Mouse (Mus musculus): Measurements from ENCODE around the gene Cadm2. TPM values are rescaled to one million over a fixed set of nuclear protein-coding genes. Genes with fewer than 3 reads are reported as not detected.

Cadm2 gene
- 1 to 10 TPM in 1 of 2 experiments, under 1 TPM in 1; 0.26 to 1.3 TPM for total RNA-seq (2021)

GRCm38 (mm10) chr16:67620826-67621505 is at the start of gene Cadm2:
Gene Cadm2, minus strand, starts transcription at chr16:67620908.
- intact Hi-C loops (cut with DNase I): no loop called here
- DNase-seq (ENCODE audit: low spot score): peak; percentile 70

DNA sequence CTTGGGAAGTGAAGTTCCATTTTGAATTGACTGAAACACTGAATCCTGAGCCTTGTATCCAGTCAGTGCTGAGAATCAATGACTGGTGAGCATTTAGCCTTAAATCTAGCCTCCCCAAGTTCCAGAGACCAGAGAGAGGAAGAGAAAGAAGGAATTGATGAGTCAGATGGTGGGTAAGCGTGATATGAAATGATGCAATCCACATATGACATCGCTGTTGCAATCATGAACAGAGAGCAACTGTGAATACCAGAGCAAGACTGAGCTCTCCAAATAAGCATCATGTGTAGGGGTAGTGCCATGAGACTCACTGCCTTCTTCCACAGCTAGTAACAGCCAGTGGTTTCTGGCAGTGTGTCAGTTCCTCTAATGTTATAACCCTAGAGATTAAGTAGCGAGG is 26.2 kb upstream of the Cadm2 start:
- no peak for DNase-seq (ENCODE audit: low spot score)
- intact Hi-C loops (cut with DNase I): no loop called here

DNA sequence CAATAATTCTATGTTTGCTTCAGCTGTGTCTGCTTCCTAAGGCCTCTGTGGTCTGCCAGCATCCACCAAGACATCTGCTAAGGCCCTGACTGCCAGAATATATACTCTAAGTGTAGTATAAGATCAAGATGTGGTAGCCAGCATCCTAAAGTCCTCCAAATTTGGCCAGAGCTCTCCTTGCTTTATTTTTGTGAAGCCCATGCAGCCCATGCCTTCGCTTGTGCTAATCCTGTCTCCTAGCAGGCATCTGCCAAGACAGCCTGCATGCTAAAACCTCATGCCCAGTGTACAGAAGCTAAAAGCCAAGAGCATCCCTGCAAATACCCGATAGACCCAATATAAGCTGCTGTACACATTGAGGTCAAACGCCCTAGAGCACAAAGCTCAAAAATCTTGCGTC is 22.9 kb upstream of the Cadm2 start:
- DNase-seq (ENCODE audit: low spot score): no peak
- intact Hi-C loops (cut with DNase I): no loop called here

DNA sequence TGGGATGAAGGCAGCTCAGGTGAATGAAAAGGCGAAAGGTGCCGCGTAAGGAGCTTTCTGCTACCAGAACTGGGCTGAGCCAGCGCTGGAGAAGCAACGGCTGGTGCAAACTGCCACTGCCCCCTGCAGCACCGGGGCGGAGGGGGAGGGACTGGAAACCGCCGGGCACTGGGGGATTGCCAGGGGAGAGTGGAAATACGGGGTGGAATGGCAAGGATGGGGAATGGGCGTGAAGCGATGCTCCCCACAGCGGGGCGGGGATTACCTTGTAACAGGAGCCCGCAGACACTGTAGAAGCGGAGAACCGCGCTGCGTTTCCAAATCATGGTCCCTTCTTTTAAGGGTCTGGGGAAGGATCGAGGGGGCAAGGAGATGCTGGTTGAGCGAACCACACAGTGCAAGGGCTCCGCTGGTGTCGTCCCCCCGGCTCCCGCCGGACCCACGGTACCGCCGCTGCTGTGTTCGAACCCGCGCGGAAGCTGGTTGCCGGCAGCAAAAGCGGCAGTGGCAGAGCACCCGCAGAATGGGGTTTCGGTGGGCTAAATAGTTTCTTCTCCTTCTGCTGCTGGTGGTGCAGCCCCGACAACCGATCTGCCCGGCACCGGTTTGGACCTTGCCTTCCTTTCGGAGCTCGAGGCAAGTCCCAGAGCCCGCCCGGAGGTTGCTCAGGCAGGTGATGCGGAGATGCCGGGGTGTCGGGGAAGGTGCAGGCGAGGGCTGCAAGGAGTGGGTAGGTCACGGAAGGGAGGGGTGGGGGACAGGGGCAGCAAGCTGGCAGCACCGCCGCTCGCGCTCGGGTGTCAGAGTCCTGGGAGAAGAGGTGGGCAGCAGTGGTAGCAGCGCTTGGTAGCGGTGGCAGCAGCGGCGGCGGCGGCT is 564 bp downstream of the Cadm2 start:
- intact Hi-C loops (cut with DNase I): no loop called here
- DNase-seq (ENCODE audit: low spot score): no peak

GRCm38 (mm10) chr16:67619416-67619815 is 1.3 kb downstream of the Cadm2 start:
- no peak for DNase-seq (ENCODE audit: low spot score)
- intact Hi-C loops (cut with DNase I): no loop called here

GRCm38 (mm10) chr16:67618817-67619216 is 1.9 kb downstream of the Cadm2 start:
- DNase-seq (ENCODE audit: low spot score): no peak
- intact Hi-C loops (cut with DNase I): no loop called here

DNA sequence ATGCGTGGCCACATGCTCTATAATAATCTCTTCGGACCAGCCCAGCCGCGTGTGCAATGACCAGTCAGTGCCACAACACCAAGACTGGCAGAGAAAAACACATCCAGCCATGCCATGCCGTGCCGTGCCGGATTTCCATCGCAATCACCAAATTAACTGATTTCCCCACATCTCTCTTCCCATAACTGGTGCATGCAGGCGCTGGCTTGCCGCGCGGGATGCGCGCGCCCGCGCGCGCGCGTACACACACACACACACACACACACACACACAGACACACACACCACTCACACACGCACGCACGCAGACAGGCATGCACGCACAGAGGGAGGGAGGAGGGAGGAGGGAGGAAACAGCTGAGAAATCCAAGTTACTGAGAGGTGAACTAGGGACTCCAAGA is 2.9 kb downstream of the Cadm2 start:
- intact Hi-C loops (cut with DNase I): no loop called here
- DNase-seq (ENCODE audit: low spot score): no peak

DNA sequence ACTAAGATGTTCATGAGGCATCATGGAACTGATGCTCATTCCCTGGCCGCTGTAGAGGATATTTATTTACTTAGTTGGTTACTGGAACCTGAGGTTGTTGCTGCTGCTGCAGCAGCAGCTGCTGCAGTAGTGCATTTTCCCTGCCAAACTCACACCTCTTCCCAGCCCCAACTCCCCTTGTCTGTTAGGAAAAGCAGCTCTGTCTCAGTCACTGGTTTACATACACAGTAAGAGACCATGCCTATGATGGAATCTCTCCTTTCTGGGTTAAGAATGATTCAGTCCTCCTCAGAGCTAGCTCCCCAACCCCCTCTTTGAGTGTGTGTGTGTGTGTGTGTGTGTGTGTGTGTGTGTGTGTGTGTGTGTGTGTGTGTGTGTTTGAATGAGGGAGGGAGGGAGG is 3.5 kb downstream of the Cadm2 start:
- DNase-seq (ENCODE audit: low spot score): no peak
- intact Hi-C loops (cut with DNase I): no loop called here

- DNase-seq (ENCODE audit: low spot score): no peak
- intact Hi-C loops (cut with DNase I): no loop called here
These were observed 6.8 kb downstream of the Cadm2 start for GRCm38 (mm10) chr16:67613876-67614275.

DNA sequence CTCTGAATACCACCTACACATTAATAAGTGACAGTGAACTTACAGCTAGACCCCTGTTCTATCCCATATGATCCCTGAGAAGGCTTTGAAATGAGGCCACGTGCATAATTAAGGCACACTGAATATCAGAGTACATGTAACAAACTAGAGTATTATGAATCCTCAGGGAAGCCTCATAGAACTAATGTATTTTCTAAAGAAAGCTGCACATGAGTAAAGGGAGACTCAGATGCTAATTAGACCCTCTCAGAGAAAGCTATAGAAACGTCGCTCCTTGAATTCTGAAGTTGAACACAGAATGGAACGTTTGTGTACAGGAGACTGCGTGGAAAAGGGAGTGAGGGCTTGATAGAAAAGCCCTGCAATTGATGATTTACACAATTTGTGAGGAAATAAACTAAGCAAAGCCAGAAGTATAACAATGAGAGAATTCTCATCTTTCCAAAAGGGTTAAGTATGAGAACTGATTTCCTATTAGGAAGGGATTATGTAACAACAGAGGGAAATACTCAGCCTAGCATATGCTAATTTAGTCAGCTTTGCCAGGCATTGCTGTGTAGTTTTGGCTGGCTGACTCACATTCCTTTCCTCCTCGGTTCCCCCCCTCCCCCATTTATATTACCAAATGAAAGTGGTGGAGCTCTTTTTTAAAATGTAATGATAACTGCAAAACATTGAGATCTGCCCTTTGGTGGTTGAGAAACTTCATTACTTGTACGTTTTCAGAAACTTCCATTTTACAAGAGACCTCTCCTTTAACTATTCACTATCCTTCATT is 9.6 kb downstream of the Cadm2 start:
- intact Hi-C loops (cut with DNase I): no loop called here

DNA sequence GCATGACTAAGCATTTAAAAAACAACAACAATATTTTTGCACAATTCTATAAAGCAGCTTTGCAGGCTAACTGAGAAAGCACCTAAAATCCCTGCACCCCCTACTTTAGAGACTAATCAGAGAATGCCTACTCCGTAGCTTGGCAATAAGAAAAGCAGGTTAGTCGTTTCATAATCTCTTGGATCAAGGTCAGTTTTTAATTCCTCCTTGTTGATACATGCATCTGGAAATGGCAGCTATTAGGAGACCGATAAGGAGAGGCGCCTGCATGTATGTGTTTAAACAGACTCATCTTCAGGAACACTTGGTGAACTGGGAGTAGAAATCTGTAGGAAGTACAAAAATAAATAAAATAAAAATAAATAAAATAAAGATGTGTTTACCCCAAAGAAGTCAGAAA is 11.6 kb downstream of the Cadm2 start:
- DNase-seq (ENCODE audit: low spot score): no peak
- intact Hi-C loops (cut with DNase I): no loop called here

More for the DNA sequence above, 9.6 kb downstream of the Cadm2 start:
- no peak for DNase-seq (ENCODE audit: low spot score)

GRCm38 (mm10) chr16:67608499-67608898 is 12.2 kb downstream of the Cadm2 start:
- intact Hi-C loops (cut with DNase I): no loop called here

GRCm38 (mm10) chr16:67605661-67606060 is 15.0 kb downstream of the Cadm2 start:
- DNase-seq (ENCODE audit: low spot score): no peak

More at GRCm38 (mm10) chr16:67608499-67608898, 12.2 kb downstream of the Cadm2 start:
- DNase-seq (ENCODE audit: low spot score): no peak

DNA sequence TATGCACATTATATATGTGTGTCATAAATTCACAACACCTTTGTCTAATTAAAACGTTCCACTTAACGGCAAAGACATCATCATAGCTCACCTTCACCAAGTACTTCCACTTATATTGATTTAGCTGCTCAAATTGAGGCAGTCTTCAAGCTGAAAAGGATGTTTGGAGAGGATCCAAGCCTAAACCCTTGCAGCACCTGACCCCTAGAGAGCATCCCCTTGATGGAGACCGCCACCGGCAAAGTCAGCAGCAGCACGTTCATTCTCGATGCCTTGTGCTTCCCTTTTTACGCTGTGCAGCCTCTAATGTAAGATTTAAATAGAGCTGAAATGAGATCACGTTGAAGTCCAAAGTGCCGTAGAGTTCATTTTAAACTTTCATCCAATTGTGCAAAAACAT is 20.7 kb downstream of the Cadm2 start:
- intact Hi-C loops (cut with DNase I): no loop called here
- no peak for DNase-seq (ENCODE audit: low spot score)

More at GRCm38 (mm10) chr16:67605661-67606060, 15.0 kb downstream of the Cadm2 start:
- intact Hi-C loops (cut with DNase I): no loop called here

DNA sequence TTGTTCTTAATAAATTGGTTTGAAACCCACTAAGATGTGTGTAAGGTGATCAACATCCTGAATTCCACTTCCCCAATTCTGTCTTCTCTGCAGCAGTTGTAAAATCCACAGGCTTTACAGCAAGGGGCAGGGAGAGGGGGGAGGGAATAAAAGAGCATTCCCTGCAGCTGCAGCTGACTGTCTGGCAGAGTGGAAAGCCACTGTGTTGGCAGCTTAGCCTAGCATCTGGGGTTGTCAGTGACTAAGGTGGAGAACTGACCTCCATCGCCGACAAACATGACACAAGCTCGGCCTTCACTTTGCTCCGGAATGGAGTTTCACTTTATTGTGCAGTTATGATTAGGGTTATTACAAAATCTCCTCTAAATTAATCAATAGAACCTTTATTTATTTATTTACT is 21.9 kb downstream of the Cadm2 start:
- no peak for DNase-seq (ENCODE audit: low spot score)
- intact Hi-C loops (cut with DNase I): no loop called here

GRCm38 (mm10) chr16:67591015-67591414 is 29.7 kb downstream of the Cadm2 start:
- intact Hi-C loops (cut with DNase I): no loop called here
- no peak for DNase-seq (ENCODE audit: low spot score)

DNA sequence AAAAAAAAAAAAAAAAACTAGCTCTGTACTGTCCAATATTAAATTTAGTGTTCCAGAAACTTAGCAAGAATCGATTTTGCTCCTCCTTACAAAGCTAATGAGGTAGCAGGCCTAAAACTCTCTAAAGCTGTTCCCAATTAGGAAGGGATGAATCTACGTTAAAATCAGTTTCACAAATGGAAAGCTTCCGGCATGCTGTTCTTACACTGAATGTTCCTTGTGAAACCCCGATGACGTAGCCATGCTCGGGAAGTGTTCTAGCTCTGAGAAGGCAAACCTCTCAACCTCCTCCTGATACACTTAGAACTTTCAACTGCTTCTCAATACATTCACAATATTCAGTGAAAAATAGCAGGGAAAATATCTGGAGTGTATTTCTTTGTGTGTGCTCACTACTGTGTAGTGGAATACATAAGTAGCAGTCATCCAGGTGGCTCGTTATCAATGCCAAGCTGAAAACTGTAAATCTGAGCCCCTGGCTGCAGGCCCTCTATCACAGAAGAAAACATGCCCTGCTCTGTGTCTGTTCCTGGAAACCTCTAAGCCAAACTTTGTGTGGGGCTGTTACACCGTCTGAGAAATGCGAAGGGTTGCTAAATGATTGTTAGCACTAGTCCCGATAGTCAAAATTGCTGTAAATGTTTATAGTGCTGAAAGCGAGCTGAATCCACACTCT is 41.7 kb downstream of the Cadm2 start:
- no peak for DNase-seq (ENCODE audit: low spot score)
- intact Hi-C loops (cut with DNase I): no loop called here

DNA sequence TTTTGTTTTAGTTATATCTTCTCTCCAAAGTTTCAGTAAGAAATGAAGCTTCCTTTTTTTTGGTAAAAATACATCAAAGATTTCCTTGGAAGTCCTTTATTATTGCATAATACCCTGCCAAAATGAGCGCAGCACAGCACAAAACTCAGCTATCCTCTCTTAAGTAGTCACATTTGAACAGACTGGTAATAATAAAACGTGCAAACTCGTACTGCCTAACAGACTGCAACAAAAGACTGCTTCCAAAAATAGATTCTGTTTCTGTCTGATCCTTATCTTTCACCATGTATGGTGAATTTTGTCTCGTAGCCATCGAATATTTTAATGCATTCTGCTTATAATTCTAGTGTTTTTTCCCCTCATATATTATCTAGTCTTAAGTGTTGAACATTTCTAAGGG is 45.2 kb downstream of the Cadm2 start:
- intact Hi-C loops (cut with DNase I): no loop called here
- DNase-seq (ENCODE audit: low spot score): no peak

- no peak for DNase-seq (ENCODE audit: low spot score)
- intact Hi-C loops (cut with DNase I): no loop called here
These were observed 93.7 kb downstream of the Cadm2 start for GRCm38 (mm10) chr16:67526992-67527391.

DNA sequence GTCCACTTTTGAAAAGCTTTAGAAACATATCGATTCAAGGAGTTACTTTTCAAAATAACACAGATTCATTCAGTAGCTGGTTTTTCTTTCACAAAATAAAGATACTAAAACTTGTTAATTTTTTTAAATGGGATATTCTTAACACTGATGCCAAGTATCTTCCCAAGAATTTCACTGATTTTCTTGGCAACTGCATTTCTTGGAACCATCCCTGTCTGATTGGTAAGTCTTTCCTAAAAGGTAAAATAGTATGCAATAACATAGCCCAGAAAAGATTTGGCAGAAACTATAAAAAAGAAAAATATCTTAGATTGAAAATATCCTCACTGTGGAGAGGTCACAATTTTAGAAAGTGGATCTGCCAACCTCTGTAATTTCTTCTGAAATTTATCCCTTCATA is 95.8 kb downstream of the Cadm2 start:
- intact Hi-C loops (cut with DNase I): no loop called here
- DNase-seq (ENCODE audit: low spot score): no peak

Data from heart, postnatal 25 days (tissue).